Mouse (Mus musculus) lung, adult 18-20 months (tissue): ENCODE measurements at regions not wholly inside any gene's neighbourhood (a gene's known extent, or its start where the extent isn't known, plus 50 kb on each side); places are given as distances from the start of the nearest gene placed in this dataset.

Experiments used
- DNase-seq, 2 experiments: peaks; one replicate each; pipeline ENCODE4 v3.0.0; 2022; ENCODE audit warnings: mixed read lengths in 2 of 2

DNA sequence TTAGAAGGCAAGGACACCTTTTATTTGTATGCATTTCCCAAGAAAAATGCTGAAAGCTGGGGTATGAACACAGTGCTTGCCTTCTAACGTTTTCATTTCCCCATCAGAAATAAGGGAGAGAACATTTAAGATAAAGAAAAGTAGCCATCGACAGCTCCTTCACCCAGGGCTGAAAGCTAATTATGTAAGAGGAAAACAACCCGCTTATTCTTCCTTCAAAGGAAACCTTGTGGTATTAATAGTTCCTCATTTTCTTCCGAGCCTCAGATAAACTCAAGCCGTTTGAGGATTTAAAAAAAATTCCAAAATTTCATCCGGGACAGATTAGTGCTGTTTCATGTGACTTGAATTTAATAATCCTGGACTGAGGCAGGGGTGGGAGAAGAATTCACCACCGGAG, 512.2 kb upstream of the Gm10131 start:
- DNase-seq, result no peak

DNA sequence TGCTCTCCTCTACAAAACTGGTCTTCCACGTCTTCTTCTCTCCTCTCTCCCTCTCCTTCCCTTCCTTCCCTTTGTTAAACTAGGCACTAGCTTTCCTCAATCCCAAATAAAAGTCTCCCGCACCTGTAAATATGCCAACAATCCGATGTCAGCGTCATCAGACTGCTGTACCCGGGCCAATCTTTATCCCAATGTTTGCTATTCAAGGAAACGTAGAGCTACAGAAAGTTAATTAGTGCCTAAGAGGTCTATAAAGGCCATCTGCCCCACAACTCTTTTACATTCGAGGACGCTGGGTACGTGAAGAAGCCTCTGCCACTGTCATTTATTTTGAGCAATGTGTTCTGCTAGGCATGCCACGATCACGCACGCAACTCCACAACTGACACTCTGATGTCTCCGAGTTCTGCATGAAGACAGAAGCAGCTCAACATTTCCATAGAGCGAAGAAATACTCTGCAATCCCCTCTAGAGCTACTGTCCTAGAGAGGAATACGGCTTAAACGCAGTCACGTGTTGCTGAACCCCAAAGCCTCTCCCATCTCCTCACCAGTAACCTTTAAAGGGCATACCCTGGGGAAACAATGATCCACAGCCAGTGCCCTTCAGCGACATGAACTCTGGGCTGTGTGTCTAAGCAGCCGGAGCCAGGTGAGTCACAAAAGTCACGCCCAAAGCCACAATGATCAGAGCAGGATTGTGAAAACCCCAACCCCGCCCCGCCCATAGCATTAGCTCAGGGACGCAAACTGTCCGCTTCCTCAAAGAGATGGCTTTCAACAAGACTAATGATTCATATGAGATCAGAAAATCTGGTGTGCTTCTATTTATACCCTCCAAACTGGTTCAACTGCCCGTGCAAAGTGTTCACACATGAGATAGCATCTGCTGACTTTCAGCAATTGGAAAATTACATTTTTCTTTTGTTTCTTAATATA, 510.9 kb upstream of the Gm10131 start:
- DNase-seq, result peak; percentile 32 to 65

DNA sequence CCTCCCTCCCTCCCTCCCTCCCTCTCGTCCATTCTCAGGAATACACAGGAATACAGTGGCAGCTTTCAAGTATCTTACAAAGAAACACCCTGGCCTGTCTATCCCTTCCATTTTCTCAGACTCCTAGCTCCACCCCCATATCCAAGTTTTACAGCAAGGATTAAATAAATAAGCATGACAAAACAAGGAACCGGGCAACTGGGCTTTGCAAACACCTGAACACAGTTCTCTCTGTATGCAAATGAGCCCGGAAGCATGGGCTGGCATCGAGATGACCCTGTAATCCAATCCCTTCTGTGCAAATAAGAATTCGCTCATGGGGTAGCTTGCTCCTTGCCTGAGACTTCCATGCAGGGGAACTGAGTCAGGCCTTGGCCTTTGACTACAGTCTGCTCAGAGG, 506.5 kb upstream of the Gm10131 start:
- peak in 1 of 2 experiments; percentile 15 for DNase-seq

DNA sequence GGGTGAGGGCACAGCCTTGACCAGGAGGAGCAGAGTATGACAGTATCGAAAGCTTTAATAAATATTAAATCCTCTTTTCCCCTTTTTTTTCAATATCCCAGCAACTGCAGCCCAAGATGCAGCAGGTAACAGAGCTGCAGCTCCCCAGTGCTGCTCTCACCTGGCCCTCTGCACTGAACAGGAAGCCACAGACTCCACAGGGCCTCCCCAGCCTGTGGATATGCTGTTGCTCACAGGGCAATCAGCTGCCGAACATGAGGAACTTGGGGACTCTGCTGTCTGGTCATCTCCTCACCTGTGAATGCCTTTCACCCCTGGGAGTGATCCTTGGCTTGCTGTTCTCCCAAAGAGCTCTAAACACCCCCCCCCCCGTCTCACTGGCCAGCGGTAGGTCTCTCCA, 503.4 kb upstream of the Gm10131 start:
- no peak for DNase-seq

DNA sequence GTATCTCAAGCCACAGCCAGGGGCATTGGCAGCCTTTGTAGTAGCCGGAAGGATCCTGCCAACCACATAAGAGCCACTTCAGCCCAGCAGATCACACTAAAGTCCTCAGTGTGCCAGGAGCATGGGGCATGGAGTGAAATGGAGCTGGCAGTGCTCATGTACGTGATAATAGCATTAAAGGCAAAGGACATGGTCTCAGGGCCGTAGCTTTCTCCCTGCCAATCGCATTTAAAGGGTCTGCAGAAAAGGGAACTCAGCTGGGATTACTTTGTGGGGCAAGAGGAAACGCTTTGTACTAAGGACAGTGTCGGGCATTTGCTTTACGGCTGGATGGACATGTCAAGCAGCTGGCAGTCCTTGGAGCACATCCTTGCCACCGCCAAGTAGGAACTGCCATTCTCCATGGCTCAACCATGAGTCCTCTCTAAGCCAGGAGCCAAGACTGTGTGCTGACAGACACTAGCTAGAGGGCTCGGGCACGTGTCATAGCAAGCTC, 502.5 kb upstream of the Gm10131 start:
- peak; percentile 37 to 68 for DNase-seq

DNA sequence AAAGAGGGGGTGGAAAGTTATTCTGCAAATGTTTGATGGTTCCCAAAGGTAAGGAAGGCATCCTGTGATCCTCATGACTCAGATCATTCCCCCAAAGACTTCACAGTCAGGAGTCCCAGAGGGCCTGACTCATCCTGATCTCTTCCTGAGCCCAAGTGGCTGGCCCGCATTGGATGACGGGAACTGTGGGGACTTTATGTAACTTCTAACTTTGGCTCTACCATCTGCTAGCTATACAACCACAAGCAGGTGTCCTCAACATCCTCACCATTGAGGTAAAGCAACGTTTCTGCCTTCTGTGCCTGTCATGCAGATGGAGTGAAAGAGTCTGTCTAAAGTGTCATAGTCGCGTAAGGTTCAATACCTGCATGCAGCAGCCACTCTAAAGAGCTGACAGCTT, 501.6 kb upstream of the Gm10131 start:
- no peak for DNase-seq

DNA sequence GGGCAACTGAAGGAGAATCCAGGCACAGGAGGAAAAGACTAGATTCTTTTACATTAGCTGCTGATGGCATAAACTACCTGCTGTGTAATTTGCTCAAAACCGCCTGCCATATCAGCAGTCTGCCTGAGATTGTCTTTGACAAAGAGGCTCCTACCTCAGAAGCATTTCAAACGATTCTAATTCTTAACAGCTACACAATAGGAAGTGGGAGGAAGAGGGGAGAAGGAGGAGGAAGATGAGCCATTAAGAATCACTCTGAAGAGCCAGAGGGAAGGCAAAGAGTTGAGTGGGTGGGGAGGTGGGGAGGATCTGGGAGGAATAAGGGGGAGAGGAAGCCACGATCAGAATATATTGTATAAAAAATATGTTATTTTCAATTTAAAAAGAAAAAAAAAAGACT, 500.9 kb upstream of the Gm10131 start:
- DNase-seq, result no peak

DNA sequence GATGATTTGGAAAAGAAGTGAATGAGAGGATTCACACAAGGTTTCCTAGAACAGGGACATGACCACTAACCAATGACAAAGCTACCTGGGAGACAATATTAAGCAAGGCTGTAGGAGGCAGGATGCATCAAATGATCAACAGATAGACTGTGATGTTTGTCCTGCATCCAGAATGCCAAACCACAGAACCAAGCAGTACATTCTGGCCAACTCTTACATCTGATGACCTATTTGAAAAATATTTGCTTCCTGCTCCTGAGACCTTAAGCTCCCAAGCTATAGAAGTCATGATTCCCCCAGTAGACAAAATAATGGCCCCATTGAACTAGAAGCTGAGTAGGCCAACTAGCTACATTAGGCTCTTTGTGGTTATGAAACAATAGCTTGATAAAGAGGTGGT, 498.6 kb upstream of the Gm10131 start:
- no peak for DNase-seq

DNA sequence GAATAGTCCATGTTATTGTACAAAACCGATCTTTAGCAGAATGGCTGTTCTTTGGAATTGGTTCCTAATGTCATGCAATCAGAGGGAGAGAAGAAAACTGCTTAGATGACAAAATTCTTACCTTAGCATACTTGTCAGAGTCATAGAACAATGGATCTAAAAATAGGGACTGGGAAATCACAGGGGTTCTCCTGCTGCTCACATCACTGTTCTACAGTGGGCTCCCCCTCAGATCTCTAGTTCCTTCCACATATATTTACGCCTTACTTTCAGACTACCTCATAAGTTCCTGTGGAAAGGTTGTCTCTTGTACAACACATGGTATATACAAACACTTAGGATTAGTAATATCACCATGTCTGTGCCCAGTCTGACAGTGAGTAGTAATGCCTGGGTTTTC, 495.9 kb upstream of the Gm10131 start:
- DNase-seq, result no peak

DNA sequence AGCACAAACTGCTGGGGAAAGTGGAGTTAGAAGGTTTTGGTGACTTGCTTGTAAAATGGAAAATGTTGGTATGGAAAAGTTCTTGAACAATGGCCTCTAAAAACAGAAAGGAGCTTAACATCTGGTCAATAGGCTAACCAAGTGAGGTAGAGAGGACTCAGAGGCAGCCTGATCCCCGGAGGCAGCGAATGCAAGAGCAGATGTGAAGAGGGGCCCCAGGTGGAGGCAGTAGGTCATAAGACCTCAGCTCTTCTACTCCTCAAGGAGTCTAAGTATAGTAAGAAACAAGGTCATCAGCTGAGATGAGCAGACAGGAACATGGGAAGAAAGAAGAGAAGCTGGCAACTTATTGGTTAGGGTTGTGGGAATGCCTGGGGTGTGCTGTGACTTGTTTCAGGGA, 493.5 kb upstream of the Gm10131 start:
- no peak for DNase-seq

DNA sequence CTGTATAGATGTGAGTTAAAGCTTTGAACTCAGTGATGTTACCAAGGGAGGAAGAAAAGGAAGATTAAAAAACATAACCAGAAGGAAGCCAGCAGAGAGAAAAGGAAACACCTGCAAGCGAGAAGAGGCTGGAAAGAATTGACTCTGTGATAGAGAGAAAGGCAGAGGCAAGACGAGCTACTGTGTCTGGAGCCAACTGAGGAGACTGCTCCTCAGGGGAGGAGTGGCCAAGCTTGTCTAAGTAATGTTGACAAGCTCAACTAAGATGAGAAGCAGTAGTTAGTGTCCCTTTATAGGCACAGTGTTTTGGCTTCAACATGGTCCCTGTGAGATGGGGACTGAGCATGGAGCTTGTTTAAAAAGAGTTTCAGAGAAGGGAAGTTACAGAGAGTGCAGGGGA, 493.0 kb upstream of the Gm10131 start:
- DNase-seq, result no peak

DNA sequence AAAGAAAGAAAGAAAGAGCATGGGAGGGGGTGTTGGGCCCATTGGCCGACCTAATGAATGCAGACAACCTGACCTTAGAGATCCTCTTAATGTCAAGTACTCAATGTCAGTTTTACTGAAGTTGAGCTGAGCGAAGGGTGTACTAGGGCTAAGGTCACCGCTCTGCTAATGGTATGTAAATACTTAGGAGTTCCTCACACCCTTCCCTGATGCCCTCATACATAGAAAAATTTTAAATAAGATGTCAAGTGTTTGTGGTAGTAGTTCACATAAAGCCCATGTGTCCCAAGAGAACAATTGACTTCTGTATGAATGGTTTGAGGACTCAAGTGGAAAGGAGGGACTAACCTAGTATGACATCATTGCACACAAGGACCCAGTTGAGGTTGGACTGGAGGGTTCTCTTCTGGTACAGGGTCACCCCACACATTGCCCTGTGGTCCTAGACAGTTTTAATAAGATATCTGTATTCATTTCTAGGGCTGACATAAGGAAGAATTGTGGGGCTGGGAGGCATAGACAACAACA, 490.0 kb upstream of the Gm10131 start:
- peak in 1 of 2 experiments; percentile 40 for DNase-seq

DNA sequence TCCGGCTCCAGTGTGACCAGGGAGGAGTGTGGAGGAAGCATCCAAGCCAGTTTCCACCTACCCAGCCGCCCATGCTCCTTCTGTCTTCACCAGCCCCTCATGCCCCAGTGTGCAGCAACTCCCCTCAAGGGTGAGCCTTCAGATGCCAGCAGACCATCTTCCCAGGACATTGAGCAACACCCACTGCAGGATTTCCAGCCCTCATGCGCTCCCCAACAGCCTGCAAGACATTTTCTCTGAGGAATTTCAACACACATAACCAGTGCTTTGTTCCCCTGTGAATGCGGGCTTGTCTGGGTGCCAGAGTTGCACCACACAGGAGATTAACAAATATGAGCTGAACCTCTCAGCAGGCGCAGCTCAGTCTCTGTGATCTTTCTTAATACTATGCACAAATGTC, 489.3 kb upstream of the Gm10131 start:
- DNase-seq, result peak; percentile 83 to 90

DNA sequence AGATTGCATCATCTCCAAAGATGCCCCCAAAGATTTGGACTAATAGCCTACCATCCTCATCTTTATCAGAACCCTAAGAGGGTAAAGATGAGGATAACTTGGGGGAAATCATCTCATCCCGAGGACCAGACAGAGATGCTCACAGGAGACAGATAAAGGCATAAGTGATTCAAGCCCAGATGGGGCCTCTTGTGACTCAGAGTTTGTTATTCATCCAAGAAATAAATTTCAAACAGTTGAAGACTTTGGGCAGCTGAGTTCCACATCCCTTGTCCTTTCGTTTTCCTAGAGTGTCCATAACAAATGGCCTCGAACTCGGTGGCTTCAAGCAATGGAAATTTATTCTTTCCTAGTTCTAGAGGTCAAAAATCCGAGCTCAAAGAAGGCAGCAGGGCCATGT, 485.1 kb upstream of the Gm10131 start:
- no peak for DNase-seq

DNA sequence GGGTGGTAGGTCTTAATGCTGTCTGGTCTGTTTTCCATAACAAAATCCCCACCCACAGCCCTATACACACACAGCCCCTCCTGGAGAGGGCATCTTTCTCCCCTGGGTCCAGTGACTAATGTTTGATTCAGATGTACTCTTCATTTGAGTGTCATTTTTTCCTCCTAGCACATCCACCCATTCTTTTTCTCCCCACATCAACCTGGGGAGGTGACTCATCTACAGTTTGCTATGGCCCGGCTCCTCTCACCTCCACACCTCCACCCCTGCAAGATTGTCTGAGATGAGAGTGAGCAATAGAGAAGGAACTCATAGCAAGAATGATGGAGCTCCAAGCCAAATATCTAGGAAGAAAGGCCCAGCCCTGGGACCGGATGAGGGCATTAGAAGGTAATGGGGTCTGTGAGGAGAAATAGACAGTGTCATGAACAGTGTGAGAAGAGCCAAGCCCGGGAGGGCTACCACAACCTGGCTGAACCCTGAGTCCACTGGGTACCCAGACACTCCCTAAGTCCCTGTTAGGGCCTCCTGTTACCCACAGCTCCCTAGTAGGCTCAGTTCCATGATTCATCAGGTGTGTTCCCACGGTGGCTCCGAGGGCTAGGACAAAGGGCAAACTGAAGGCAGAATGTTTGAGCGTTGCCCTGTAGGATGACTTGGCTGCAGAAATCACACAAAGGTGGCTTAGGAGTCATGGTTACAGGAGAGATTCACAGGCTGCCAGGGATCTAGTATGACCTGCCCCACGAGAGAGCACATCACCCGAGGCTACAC, 479.6 kb upstream of the Gm10131 start:
- no peak for DNase-seq

DNA sequence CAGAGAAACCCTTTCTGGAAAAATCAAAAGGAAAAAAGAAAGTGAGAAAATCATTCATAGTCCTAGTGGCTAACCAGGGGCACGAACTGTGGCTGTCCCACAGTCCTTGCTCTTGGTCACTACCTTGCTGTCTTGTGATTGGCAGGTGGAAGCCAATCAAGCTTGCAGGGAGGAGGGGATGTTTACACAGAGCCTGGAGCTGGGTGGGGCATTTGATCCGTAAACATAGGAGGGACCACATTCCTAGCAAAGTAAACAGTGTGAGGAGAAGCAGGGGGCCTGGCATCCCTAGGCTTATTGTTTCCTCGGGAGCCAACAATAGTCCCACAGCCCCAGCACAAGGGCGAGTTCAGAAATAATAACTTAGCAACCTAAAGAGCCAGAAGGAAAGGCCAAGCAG, 466.5 kb upstream of the Gm10131 start:
- DNase-seq, result peak; percentile 23 to 68

DNA sequence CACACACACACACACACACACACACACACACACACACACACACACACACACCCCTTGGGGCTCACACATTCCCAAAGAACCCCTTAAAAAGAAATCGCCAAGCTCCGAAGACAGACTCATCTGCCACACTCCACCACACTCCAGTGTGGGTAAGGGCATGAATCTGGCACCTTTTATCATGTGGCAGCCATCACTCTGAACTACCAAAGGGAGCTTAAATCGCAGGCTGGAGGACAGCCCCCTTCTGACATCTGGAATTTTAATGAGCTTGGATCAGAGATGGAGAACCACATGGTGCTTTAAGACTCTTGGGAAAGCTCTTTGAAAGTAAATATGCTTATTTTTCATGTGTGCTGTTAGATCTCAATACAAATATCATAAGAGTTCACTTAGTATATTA, 462.5 kb upstream of the Gm10131 start:
- no peak for DNase-seq

DNA sequence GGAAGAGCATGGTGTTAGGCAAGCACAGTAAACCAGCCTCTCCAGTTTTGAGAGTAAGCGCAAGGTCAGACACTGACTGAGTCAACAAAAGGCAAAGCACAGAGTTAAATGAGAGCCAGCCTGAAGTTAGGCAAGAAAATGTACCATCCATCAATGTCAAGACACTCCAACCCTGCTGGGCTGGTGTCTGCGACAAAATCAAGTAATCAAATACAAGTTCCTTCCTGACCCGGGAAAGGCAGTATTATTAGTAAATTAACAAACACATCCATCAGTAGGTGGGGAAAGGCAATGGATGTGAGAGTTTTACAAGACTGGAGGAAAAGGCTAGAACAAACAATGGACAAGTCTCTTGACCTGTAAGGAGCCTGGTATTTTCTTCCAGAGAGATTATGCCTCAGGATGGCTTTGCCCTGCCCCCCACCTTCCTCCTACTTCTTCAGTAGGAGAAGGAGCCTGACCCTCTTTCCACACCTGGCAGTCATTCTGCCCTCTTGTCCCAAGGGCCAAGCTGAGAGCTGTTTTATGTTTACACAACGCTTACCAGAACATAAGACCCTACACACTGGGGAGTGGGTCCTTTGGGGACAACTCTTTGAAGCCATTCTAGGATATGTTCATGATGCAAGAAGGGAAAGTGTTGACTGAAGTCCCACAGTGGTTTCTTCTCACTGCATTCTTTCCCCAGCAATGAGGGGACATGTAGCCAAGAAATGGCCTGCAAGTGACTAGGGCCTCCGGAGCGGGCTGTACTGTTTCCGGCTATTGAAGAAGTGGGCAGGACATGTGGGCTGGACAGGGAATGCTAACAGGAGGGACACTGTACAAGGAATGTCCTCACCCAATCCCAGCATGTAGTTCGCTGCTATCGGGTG, 461.7 kb upstream of the Gm10131 start:
- peak; percentile 88 to 92 for DNase-seq

DNA sequence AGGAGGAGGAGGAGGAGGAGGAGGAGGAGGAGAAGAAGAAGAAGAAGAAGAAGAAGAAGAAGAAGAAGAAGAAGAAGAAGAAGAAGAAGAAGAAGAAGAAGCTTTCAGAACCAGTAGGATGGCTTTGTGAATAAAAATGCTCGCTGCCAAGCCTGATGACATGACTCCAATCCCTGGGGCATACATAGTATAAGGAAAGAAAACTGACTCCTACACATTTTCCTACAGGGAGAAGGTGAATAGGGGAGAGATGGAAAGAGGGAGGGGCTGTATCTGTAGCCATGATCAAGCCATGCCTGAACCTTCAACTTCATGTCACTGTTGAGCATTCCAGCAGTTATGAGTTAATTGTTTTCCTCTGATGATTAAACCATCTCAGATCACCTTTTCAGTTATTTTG, 460.2 kb upstream of the Gm10131 start:
- no peak for DNase-seq

DNA sequence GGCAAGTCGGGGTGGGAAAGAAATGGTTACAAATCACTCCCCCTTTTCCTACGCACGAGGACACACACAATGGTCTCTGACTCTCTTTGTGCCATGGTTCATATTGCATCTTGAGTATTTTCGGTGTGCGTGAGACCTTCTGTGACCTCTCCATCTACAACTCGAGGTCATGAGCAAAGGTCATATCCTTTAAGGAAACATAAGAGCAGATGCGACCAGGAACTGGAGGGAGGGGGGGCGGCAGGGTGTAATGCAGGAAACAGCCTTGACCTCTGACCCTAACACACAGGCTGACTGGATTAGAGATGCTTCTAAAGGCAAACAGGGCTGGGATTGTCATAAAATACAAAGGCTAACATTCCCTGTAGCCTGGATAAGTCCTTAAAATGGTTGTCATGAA, 450.7 kb upstream of the Gm10131 start:
- DNase-seq, result no peak

DNA sequence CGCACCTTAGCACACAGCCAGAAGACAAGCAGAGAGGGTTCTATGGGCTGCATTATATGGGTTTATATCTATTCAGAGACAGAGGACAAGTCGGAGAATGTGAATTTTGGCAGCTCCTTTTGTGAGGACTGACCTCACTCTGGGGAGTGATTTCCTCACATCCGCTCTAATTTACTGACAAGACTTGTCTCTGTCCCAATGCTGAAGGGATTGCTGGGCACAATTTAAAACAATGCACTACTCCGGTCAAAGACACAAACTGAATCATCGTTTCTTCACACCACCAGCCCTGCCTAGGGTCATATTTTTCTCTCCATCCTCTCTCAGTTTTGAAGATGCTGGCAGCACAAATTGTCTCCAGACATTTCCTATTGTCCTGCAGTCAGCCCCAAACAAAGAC, 438.2 kb upstream of the Gm10131 start:
- no peak for DNase-seq

DNA sequence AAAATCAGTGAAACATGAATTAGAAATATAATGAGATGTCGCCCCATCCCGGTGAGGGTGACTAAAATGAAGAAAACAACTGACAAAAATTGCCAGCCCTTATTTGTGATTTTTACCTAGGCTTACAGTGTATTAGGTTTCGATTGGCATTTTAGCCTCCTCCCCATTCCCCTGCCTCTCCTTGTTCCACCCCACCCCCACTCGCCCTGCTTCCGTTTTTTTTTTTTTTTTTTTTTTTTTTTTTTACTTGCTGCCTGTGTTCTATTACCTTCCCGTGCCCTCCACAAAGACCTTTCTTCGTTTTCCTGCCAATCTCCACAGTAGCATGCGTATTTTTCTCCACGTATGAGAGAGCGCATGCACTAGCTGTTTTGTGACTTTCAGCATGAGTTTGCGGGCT, 435.3 kb upstream of the Gm10131 start:
- DNase-seq, result no peak
